ENCODE assay signal across 30 mouse cellular contexts in genomic region chr11:23821652-23822051, GRCm38 (mm10). TPM values are rescaled to one million over a fixed set of nuclear protein-coding genes. Genes with fewer than 3 reads are reported as not detected.
DNase-seq lines count a peak whose midpoint lies in the region; ATAC-seq and TF ChIP-seq lines count a peak whose summit lies in the region.
"Had no signal": no experiment of that assay in that cellular context is flagged by ENCODE, and none has a peak within 500 bp of the region (broad histone marks: within the 10 kb centered on the region; RNA-seq: fewer than 3 reads in every experiment).

No protein-coding gene starts in this region.

- TF ChIP-seq POLR2A in CH12.LX (IDR thresholded peaks at IDR 0.05; ENCODE audit: low read depth, low read length), result no peak
- no peak for TF ChIP-seq POLR2A in cerebellum, adult 2 months (IDR thresholded peaks at IDR 0.05; ENCODE audit: borderline replicate concordance, insufficient read depth, low read length)

- peaks cover 25 to 48% of the 10 kb centered on the region in 2 experiments for H3K4me1 ChIP-seq in CH12.LX (ENCODE audit: control insufficient read depth in 1 of 2, insufficient read depth in 2 of 2)
- H3K4me1 ChIP-seq in cerebellum, adult 2 months (ENCODE audit: control insufficient read depth, insufficient read depth, low read length), result no peaks in the 10 kb centered on the region
- H3K4me1 ChIP-seq: embryonic facial prominence, embryonic 12.5 days; heart, embryonic 12.5 days; hindbrain, embryonic 10.5 days; intestine, embryonic 15.5 days; limb, embryonic 12.5 days; liver, embryonic 15.5 days; lung, embryonic 15.5 days had no signal

- TF ChIP-seq RAD21 in CH12.LX (IDR thresholded peaks at IDR 0.05; ENCODE audit: low read depth, low read length), result no peak

- H3K4me2 ChIP-seq in CH12.LX (ENCODE audit: insufficient read depth, low read depth, poor library complexity, severe bottlenecking), result peak overlapping the region; percentile 41
- H3K4me2 ChIP-seq: embryonic facial prominence, embryonic 12.5 days; heart, embryonic 12.5 days; intestine, embryonic 15.5 days; limb, embryonic 12.5 days; liver, embryonic 15.5 days; lung, embryonic 15.5 days had no signal

- no peak for TF ChIP-seq CTCF in CH12.LX (conservative IDR thresholded peaks at IDR 0.05 in 1 of 2, IDR thresholded peaks at IDR 0.05 in 1 of 2; ENCODE audit: low read depth in 2 of 2, low read length in 2 of 2)
- no peak for TF ChIP-seq CTCF in layer of hippocampus, adult 2 months (conservative IDR thresholded peaks at IDR 0.05)
- no peak for TF ChIP-seq CTCF in cerebellum, adult 2 months (IDR thresholded peaks at IDR 0.05; ENCODE audit: borderline replicate concordance, insufficient read depth, low read depth, low read length)

- ATAC-seq in hematopoietic stem cell, adult 5-6 weeks (replicated peaks in 1 of 2; ENCODE audit: insufficient read depth in 1 of 2, low FRiP score in 2 of 2, low TSS enrichment in 1 of 2, low read depth in 1 of 2, poor library complexity in 2 of 2, severe bottlenecking in 2 of 2), result peak; percentile 35 to 56; a peak in 2 of 4 replicates
- peak; percentile 77 for ATAC-seq in monocyte, adult 5-6 weeks (replicated peaks; ENCODE audit: insufficient number of reproducible peaks, low FRiP score, low TSS enrichment, poor library complexity, severe bottlenecking)
- ATAC-seq: forebrain, embryonic 14.5 days; hindbrain, embryonic 16.5 days; intestine, embryonic 15.5 days; midbrain, embryonic 16.5 days had no signal

- H3K36me3 ChIP-seq in CH12.LX (replicated peaks in 1 of 2; ENCODE audit: control insufficient read depth in 1 of 2, insufficient read depth in 1 of 2, low read length in 1 of 2), result no peaks in the 10 kb centered on the region
- H3K36me3 ChIP-seq: embryonic facial prominence, embryonic 12.5 days; heart, embryonic 12.5 days; hindbrain, embryonic 10.5 days; intestine, embryonic 15.5 days; limb, embryonic 12.5 days; liver, embryonic 15.5 days; lung, embryonic 15.5 days had no signal

- no peaks in the 10 kb centered on the region for H3K27me3 ChIP-seq in CH12.LX (replicated peaks)
- no peaks in the 10 kb centered on the region for H3K27me3 ChIP-seq in cerebellum, adult 2 months (ENCODE audit: control insufficient read depth, insufficient read depth, low read length)
- H3K27me3 ChIP-seq: embryonic facial prominence, embryonic 12.5 days; heart, embryonic 12.5 days; intestine, embryonic 15.5 days; limb, embryonic 12.5 days; liver, embryonic 15.5 days; lung, embryonic 15.5 days had no signal

- H3K79me2 ChIP-seq in CH12.LX (replicated peaks; ENCODE audit: control insufficient read depth, extremely low read depth, insufficient read depth, poor library complexity, severe bottlenecking), result no peaks in the 10 kb centered on the region

- WGBS in cerebellum, adult 2 months, result 87% methylated on average over 2 of the region's 2 CpGs

- no peak for TF ChIP-seq EP300 in CH12.LX (IDR thresholded peaks at IDR 0.05; ENCODE audit: low read length)

- in situ Hi-C loops in CH12.LX (cut with MboI; ENCODE audit: low pct_ligation_motif_present, low pct_unique_long_range_greater_than_20kb, low sequenced_read_pairs), result no loop called here

- DNase-seq in A20 (ENCODE audit: low read depth, low spot score) (peak; percentile 50), CH12.LX (ENCODE audit: extremely low read depth) (peak; percentile 46)
- DNase-seq in adrenal gland, postnatal 10 days, result no peak
- no peak for DNase-seq in layer of hippocampus, adult 2 months (ENCODE audit: low spot score in 2 of 2)
- DNase-seq in cerebellum, adult 2 months, result no peak
- DNase-seq: adrenal gland, postnatal 36 days; cerebellum, adult 8-10 months; cerebellum, postnatal 36 days; embryo, embryonic 11 days; gastrocnemius, postnatal 14 days; heart, adult 18-20 months; kidney, adult 2 months; kidney, postnatal 36 days; layer of hippocampus, postnatal 36 days; retina, postnatal 1 day; right cerebral cortex, postnatal 25 days; thymus, adult 2 months; thymus, postnatal 4 days had no signal

- no peak overlapping the region for H3K4me3 ChIP-seq in CH12.LX (replicated peaks in 1 of 3; ENCODE audit: low read depth in 2 of 3, low read length in 2 of 3, poor library complexity in 1 of 3)
- no peak overlapping the region for H3K4me3 ChIP-seq in layer of hippocampus, adult 2 months
- no peak overlapping the region for H3K4me3 ChIP-seq in cerebellum, adult 2 months (replicated peaks; ENCODE audit: insufficient read depth, low read depth, low read length)
- H3K4me3 ChIP-seq: embryonic facial prominence, embryonic 12.5 days; heart, embryonic 12.5 days; hindbrain, embryonic 10.5 days; intestine, embryonic 15.5 days; limb, embryonic 12.5 days; liver, embryonic 15.5 days; lung, embryonic 15.5 days had no signal

- peak overlapping the region; percentile 48 for H3K27ac ChIP-seq in CH12.LX (ENCODE audit: insufficient read depth, low read depth)
- no peak overlapping the region for H3K27ac ChIP-seq in layer of hippocampus, adult 2 months
- H3K27ac ChIP-seq in cerebellum, adult 2 months (ENCODE audit: insufficient read depth, low read length), result no peak overlapping the region
- H3K27ac ChIP-seq: embryonic facial prominence, embryonic 12.5 days; hindbrain, embryonic 10.5 days; intestine, embryonic 15.5 days; limb, embryonic 12.5 days; liver, embryonic 15.5 days; lung, embryonic 15.5 days had no signal

- dilution Hi-C loops in CH12.LX (cut with MboI; ENCODE audit: extremely low pct_ligation_motif_present, extremely low pct_unique_long_range_greater_than_20kb, low sequenced_read_pairs), result no loop called here

- peaks cover 2% of the 10 kb centered on the region for H3K9me3 ChIP-seq in CH12.LX (replicated peaks; ENCODE audit: low read length)
- H3K9me3 ChIP-seq: embryonic facial prominence, embryonic 12.5 days; heart, embryonic 12.5 days; intestine, embryonic 15.5 days; liver, embryonic 15.5 days; lung, embryonic 15.5 days had no signal

- H3K9ac ChIP-seq in CH12.LX (ENCODE audit: insufficient read depth, low read depth), result peak overlapping the region; percentile 56; the same call in 1 of the 2 replicates
- H3K9ac ChIP-seq: embryonic facial prominence, embryonic 12.5 days; heart, embryonic 12.5 days; intestine, embryonic 15.5 days; limb, embryonic 12.5 days; liver, embryonic 15.5 days; lung, embryonic 15.5 days had no signal

TF ChIP-seq in CH12.LX, 34 proteins besides CTCF, POLR2A, EP300 and RAD21:
- TF ChIP-seq PAX5 (IDR thresholded peaks at IDR 0.05; ENCODE audit: low read length) (no peak), ELF1 (IDR thresholded peaks at IDR 0.05; ENCODE audit: low read depth, low read length) (0 out of 2 replicates have a peak, but pooled peaks have one; percentile 8)
TF ChIP-seq in CH12.LX: peak in this region for 1.

RNA-seq across cellular contexts. Expression of gene Rel, which starts 50.9 kb away (rescaled TPM):
- total RNA-seq in CH12.LX (2012; rRNA removed) (21.5 and 28.4 TPM in 2 replicates), CH12.LX (2014; rRNA removed) (21.1 and 26.2 TPM in 2 replicates)
- 31.6 and 38.1 TPM in 2 replicates for polyA plus RNA-seq in CH12.LX (2012; ENCODE audit: insufficient read length, low read depth)
- total RNA-seq in hematopoietic stem cell, adult 5-6 weeks (2017), result 18.4 and 25.6 TPM in 2 replicates
- 66.8 to 77.1 TPM (median 69.6 TPM) in 3 replicates for total RNA-seq in monocyte, adult 5-6 weeks (2017)
- total RNA-seq in adrenal gland, postnatal 10 days (2021), result 1 to 10 TPM; 5.3 TPM
- total RNA-seq in layer of hippocampus, adult 2 months (2021), result 1 to 10 TPM; 2.7 to 2.9 TPM
- 1.3 and 1.5 TPM in 2 replicates for polyA plus RNA-seq in cerebellum, adult 2 months (2012; rRNA removed)

Comparison
In these comparisons a context has a peak if more than half of its experiments do, and no peak if none do; other contexts are left out.
1. DNase-seq: peak in A20 (single experiment) and CH12.LX (single experiment); none in adrenal gland, postnatal 10 days (single experiment), layer of hippocampus, adult 2 months (0 of 2) and cerebellum, adult 2 months (0 of 2).